Mouse (Mus musculus) C2C12 (cell line): ENCODE results near the gene Scgb1b18.
"Not testable (repeated sequence)": the region's sequence is repeated elsewhere in the genome, so short reads cannot be mapped to it uniquely, and the experiment has no call there.

ENCODE experiments used
- CEBPB ChIP-seq: IDR thresholded peaks from one replicate; pipeline ENCODE4 v1.6.1; 2011; ENCODE audit warnings: low read depth, mild to moderate bottlenecking, control low read depth, moderate library complexity
- CTCF ChIP-seq: IDR thresholded peaks from one replicate; pipeline ENCODE4 v1.5.1; 2011; ENCODE audit not compliant: control insufficient read depth, insufficient read depth, insufficient read length
- MYOG ChIP-seq: IDR thresholded peaks from one replicate; pipeline ENCODE4 v1.6.1; 2011; ENCODE audit not compliant: control insufficient read depth, insufficient read length; ENCODE audit errors: extremely low read depth
- USF1 ChIP-seq: IDR thresholded peaks from one replicate; pipeline ENCODE4 v1.6.1; 2011; ENCODE audit warnings: low read depth, mild to moderate bottlenecking, control low read depth, moderate library complexity

GRCm38 (mm10) chr7:33185268-33185667, at the start of gene Scgb1b18:
- TF ChIP-seq CTCF, MYOG, CEBPB, USF1: not testable (repeated sequence)
